Mouse (Mus musculus) CH12.LX (cell line): Measurements from ENCODE around the gene Tln2. TPM values are rescaled to one million over a fixed set of nuclear protein-coding genes. Genes with fewer than 3 reads are reported as not detected.

Experiments
- DNase-seq: peaks from one replicate; pipeline ENCODE4 v3.0.0-alpha.2; 2013; ENCODE audit errors: extremely low read depth
- H3K27ac ChIP-seq: 2 replicates; pipeline ENCODE4 v1.5.1; 2012; ENCODE audit warnings: low read depth, mild to moderate bottlenecking, control low read depth, moderate library complexity; ENCODE audit not compliant: insufficient read depth
- H3K27me3 ChIP-seq: replicated peaks from 2 replicates; pipeline ENCODE3; 2012; ENCODE audit warnings: inconsistent platforms
- H3K36me3 ChIP-seq, 2 experiments: replicated peaks in 1 of 2; 2 replicates each; pipeline versions ENCODE3 to v1.6.1; 2012; ENCODE audit warnings: inconsistent platforms in 1 of 2, low read length in 1 of 2, mild to moderate bottlenecking in 1 of 2, mixed read lengths in 1 of 2, moderate library complexity in 1 of 2; ENCODE audit not compliant: control insufficient read depth in 1 of 2, insufficient read depth in 1 of 2
- H3K4me1 ChIP-seq, 2 experiments: 2 replicates each; pipeline ENCODE4 v1.6.1; 2012; ENCODE audit warnings: inconsistent platforms in 1 of 2, moderate library complexity in 1 of 2; ENCODE audit not compliant: insufficient read depth in 2 of 2, control insufficient read depth in 1 of 2
- H3K4me2 ChIP-seq: 2 replicates; pipeline ENCODE4 v1.6.1; 2012; ENCODE audit warnings: low read depth, mild to moderate bottlenecking, control low read depth; ENCODE audit not compliant: poor library complexity, insufficient read depth, severe bottlenecking
- H3K4me3 ChIP-seq, 3 experiments: fragments of 150-350 bp in 1 of 3; sonication (generic) in 1 of 3; replicated peaks in 1 of 3; 2 replicates each; pipeline versions ENCODE3 to v1.5.1; 2011 to 2012; ENCODE audit warnings: low read depth in 2 of 3, low read length in 2 of 3, mild to moderate bottlenecking in 2 of 3, moderate library complexity in 2 of 3, control low read depth in 1 of 3, improper control_type of control experiment in 1 of 3, inconsistent platforms in 1 of 3, mixed read lengths in 1 of 3; ENCODE audit not compliant: poor library complexity in 1 of 3
- H3K79me2 ChIP-seq: replicated peaks from 2 replicates; pipeline ENCODE4 v1.6.1; 2012; ENCODE audit warnings: mild to moderate bottlenecking, moderate library complexity; ENCODE audit not compliant: control insufficient read depth, poor library complexity, insufficient read depth, severe bottlenecking; ENCODE audit errors: extremely low read depth
- H3K9ac ChIP-seq: 2 replicates; pipeline ENCODE4 v1.6.1; 2012; ENCODE audit warnings: low read depth, mild to moderate bottlenecking, control low read depth, moderate library complexity; ENCODE audit not compliant: insufficient read depth
- H3K9me3 ChIP-seq: replicated peaks from 2 replicates; pipeline ENCODE3; 2012; ENCODE audit warnings: low read length, inconsistent platforms, mixed read lengths
- CTCF ChIP-seq, 2 experiments: IDR thresholded peaks in 1 of 2; conservative IDR thresholded peaks in 1 of 2; 2 replicates each; pipeline ENCODE4 v1.5.1; 2011 to 2012; ENCODE audit warnings: low read depth in 2 of 2, low read length in 2 of 2, improper control_type of control experiment in 1 of 2, inconsistent platforms in 1 of 2, mild to moderate bottlenecking in 1 of 2, moderate library complexity in 1 of 2
- E2F4 ChIP-seq: IDR thresholded peaks from 2 replicates; pipeline ENCODE4 v1.6.1; 2011; ENCODE audit warnings: low read depth, low read length, improper control_type of control experiment; ENCODE audit not compliant: insufficient replicate concordance
- IRF4 ChIP-seq: IDR thresholded peaks from 2 replicates; pipeline ENCODE4 v1.6.1; 2014; ENCODE audit warnings: low read depth, mild to moderate bottlenecking, inconsistent platforms, low read length, improper control_type of control experiment
- KAT2A ChIP-seq: IDR thresholded peaks from 2 replicates; pipeline ENCODE4 v1.6.1; 2012; ENCODE audit warnings: low read length, improper control_type of control experiment, inconsistent platforms; ENCODE audit not compliant: insufficient replicate concordance
- MAFK ChIP-seq: IDR thresholded peaks from 2 replicates; pipeline ENCODE4 v1.6.1; 2011; ENCODE audit warnings: low read length, improper control_type of control experiment; ENCODE audit not compliant: insufficient replicate concordance
- MAZ ChIP-seq: IDR thresholded peaks from 2 replicates; pipeline ENCODE4 v1.6.1; 2012; ENCODE audit warnings: low read depth, mild to moderate bottlenecking, inconsistent platforms, low read length, improper control_type of control experiment, moderate library complexity
- MEF2A ChIP-seq: IDR thresholded peaks from 2 replicates; pipeline ENCODE4 v1.6.1; 2014; ENCODE audit warnings: low read depth, mild to moderate bottlenecking, inconsistent platforms, low read length, improper control_type of control experiment, borderline replicate concordance
- MXI1 ChIP-seq: IDR thresholded peaks from 2 replicates; pipeline ENCODE4 v1.6.1; 2011; ENCODE audit warnings: mild to moderate bottlenecking, low read depth, low read length, improper control_type of control experiment
- MYC ChIP-seq: IDR thresholded peaks from 2 replicates; pipeline ENCODE4 v1.6.1; 2011; ENCODE audit warnings: low read depth, mild to moderate bottlenecking, improper control_type of control experiment, low read length
- NRF1 ChIP-seq: IDR thresholded peaks from 2 replicates; pipeline ENCODE4 v1.6.1; 2014; ENCODE audit warnings: low read depth, mild to moderate bottlenecking, inconsistent platforms, low read length, improper control_type of control experiment, moderate library complexity
- TCF12 ChIP-seq: IDR thresholded peaks from 2 replicates; pipeline ENCODE4 v1.6.1; 2014; ENCODE audit warnings: low read depth, mild to moderate bottlenecking, inconsistent platforms, low read length, improper control_type of control experiment
- ZKSCAN1 ChIP-seq: IDR thresholded peaks from 2 replicates; pipeline ENCODE4 v1.6.1; 2012; ENCODE audit warnings: low read depth, inconsistent platforms, low read length, improper control_type of control experiment, borderline replicate concordance
- dilution Hi-C: fragments of 300-500 bp; cut with MboI; formaldehyde crosslinking; loops from 2 replicates; pipeline ENCODE4 v1.14.3; 2020; ENCODE audit warnings: low sequenced_read_pairs; ENCODE audit not compliant: extremely low pct_unique_long_range_greater_than_20kb, extremely low pct_ligation_motif_present
- in situ Hi-C: fragments of 300-500 bp; cut with MboI; formaldehyde crosslinking; loops from 3 replicates; pipeline ENCODE4 v1.14.3; 2019; ENCODE audit warnings: low sequenced_read_pairs, low pct_ligation_motif_present, low pct_unique_long_range_greater_than_20kb, mixed read lengths
- polyA plus RNA-seq: library from polyadenylated mRNA; unstranded; fragments of >175 nt; gene quantifications from 2 replicates; pipeline ENCODE4 v1.2.1, GENCODE M21; 2012; ENCODE audit warnings: low read depth; ENCODE audit not compliant: insufficient read length
- total RNA-seq, 2 experiments: library from RNA; depleted of rRNA; stranded (reverse); fragments of 300-350 nt in 1 of 2; fragments of >200 nt in 1 of 2; gene quantifications; 2 replicates each; pipeline ENCODE4 v1.2.3; 2012 to 2014

Tln2 gene
- total and polyA plus RNA-seq, 3 experiments = 2.6 to 4.4 (median 4.4) TPM

GRCm38 (mm10) chr9:67544783-67545182 is 14.7 kb downstream of the Tln2 start:
- Histone ChIP-seq H3K4me3 (no peak overlapping the region), H3K27ac (no peak overlapping the region), H3K9me3 (no peaks in the 10 kb centered on the region), H3K36me3 (no peaks in the 10 kb centered on the region), H3K79me2 (no peaks in the 10 kb centered on the region), H3K4me2 (no peak overlapping the region), H3K4me1 (peaks cover 3 to 44% of the 10 kb centered on the region in 2 experiments), H3K9ac (no peak overlapping the region), H3K27me3 (no peaks in the 10 kb centered on the region)
- dilution Hi-C loops (no loop called here), in situ Hi-C loops (no loop called here)
- TF ChIP-seq CTCF (conservative IDR thresholded peaks at IDR 0.05 in 1 of 2, IDR thresholded peaks at IDR 0.05 in 1 of 2; ENCODE audit: low read depth in 2 of 2, low read length in 2 of 2) (no peak), ZKSCAN1 (no peak), MEF2A (no peak), NRF1 (no peak), IRF4 (no peak), E2F4 (no peak), MYC (no peak), MAFK (no peak)
- no peak for DNase-seq

- Histone ChIP-seq H3K9ac (no peak overlapping the region), H3K9me3 (no peaks in the 10 kb centered on the region), H3K79me2 (no peaks in the 10 kb centered on the region)
- in situ Hi-C loops = no loop called here
- TF ChIP-seq MAZ (no peak), TCF12 (no peak), MAFK (no peak), IRF4 (no peak), KAT2A (no peak), MXI1 (no peak), MYC (no peak), ZKSCAN1 (no peak)
- TF ChIP-seq, all 38 proteins: peak for 0
- peaks cover 0 to 26% of the 10 kb centered on the region in 2 experiments; a peak in 2 of 4 replicates for H3K4me1 ChIP-seq
- H3K4me3 ChIP-seq = no peak overlapping the region
- no peak overlapping the region for H3K4me2 ChIP-seq
- DNase-seq = no peak
- no peaks in the 10 kb centered on the region for H3K27me3 ChIP-seq
- no peak overlapping the region for H3K27ac ChIP-seq
- H3K36me3 ChIP-seq = no peaks in the 10 kb centered on the region
- dilution Hi-C loops = no loop called here
Observed at GRCm38 (mm10) chr9:67541948-67542347, 17.6 kb downstream of the Tln2 start.
